Mouse (Mus musculus): ENCODE data around the gene Tnfsf4. TPM values are rescaled to one million over a fixed set of nuclear protein-coding genes. Genes with fewer than 3 reads are reported as not detected.

Tnfsf4 gene
- polyA plus RNA-seq, 1 experiment from 2014 or later = not detected

Other genes with a start within 250 kb of the Tnfsf4 start
- gene Tex50, start 236.1 kb upstream of the Tnfsf4 start, polyA plus RNA-seq (2016; fragmentation: Nextera tagmentation; extraction: Ambion mirVana) = 0.16 and 0.47 TPM in 2 replicates
- gene Prdx6, start 144.2 kb upstream of the Tnfsf4 start, polyA plus RNA-seq (2016; fragmentation: Nextera tagmentation; extraction: Ambion mirVana) = 663 and 680 TPM in 2 replicates
- not detected in 2 replicates for gene Tnfsf18, start 99.2 kb downstream of the Tnfsf4 start, polyA plus RNA-seq (2016; fragmentation: Nextera tagmentation; extraction: Ambion mirVana)